Mouse (Mus musculus) cerebellum, adult 11 months (tissue): ENCODE measurements around the gene Glb1.

ENCODE experiments used
- DNase-seq: peaks from one replicate; pipeline ENCODE4 v3.0.0; 2022

Glb1 gene

DNA sequence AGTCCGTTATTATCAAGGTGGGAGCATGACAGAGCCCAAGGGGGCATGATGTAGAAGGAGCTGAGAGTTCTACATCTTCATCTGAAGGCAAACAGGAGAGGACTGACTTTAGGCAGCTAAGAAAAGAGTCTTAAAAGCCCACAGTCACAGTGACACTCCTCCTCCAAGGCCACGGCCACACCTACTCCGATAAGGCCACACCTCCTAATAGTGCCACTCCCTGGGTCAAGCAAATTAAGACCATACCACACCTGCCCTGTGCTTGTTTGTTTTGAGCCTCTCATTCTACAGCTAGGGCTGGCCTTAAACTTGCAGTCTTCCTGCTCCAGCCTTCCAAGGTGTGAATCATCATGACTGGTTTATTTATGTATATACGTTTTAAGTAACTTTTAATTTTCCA lies 5.6 kb upstream of the Glb1 start:
- DNase-seq: no peak

GRCm38 (mm10) chr9:114399680-114400079 lies 1.2 kb upstream of the Glb1 start:
- DNase-seq: no peak

DNA sequence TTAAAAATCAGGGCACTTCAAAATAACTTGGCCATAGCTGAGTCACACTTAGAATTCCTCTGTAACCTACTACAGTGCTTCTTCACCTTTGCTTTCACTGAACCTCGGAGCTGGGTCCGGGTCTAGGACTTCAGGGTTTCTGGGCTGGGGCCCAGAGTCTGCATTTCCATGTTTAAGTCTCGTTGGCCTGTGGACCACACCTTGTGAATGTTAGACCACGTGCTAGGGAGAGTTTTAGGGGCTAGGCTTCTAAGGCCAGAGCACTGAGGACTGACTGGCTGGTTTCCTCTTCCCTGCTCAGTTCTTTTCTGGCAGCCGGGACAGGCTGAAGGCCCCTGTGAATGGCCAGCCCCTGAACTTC lies 308 bp upstream of the Glb1 start:
- no peak for DNase-seq

DNA sequence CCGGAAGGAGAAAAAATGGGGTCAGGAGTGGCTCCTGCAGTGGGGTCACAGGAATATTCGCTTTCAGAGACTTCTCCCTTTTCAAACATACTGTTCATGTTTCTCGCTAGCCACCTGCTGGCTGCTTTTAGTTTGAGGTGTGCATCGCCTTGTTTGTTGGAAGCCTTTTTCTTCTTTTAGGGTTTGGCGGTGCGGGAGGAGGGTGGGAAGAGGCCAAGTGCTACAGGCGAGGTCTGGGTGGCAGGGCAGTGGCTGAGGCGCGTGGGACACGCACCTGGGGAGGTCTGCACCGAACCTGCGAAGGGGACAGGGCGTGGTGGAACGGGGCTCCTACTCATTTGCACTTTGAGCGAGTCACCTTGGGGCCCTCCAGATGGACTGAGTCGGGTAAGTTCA lies 807 bp downstream of the Glb1 start:
- peak; percentile 22 for DNase-seq

DNA sequence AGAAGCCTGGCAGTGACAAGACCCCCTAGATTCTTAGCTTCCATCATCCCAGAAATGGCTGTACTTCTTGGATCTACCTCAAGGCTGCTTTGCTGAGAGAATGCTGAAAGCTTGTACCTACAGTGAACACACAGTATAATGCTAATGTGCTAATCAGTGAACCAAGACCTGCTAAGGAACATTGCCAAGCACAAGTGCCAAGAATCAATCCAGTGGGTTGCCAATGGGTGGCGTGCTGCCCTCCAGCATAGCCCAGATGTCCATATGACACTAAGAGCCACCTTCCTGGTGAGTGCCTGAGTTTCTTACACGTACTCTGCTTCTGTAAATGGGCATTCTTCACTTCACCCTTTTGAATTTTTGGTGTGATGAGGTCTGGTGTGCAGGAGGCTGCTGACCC lies 6.8 kb downstream of the Glb1 start:
- DNase-seq: no peak

- no peak for DNase-seq
These were observed 9.5 kb downstream of the Glb1 start for GRCm38 (mm10) chr9:114410313-114410862.

DNA sequence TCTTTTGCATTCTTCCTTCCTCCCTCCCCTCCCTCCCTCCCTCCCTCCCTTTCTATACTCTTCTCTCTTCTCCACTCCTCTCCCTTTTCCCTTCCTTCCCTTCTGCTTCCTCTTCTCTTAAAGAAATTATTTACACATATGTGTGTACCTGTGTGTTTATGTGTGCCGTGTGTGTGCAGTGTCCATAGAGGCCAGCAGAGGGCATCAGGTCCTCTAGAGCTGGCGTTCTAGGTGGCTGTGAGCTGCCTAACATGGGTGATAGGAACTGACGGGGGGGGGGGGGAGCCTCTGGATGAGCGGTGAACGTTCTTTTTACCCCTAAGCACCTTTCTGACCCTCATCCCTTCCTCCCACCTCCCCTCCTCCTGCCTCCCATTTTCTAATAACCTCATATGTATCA lies 10.4 kb downstream of the Glb1 start:
- no peak for DNase-seq

DNA sequence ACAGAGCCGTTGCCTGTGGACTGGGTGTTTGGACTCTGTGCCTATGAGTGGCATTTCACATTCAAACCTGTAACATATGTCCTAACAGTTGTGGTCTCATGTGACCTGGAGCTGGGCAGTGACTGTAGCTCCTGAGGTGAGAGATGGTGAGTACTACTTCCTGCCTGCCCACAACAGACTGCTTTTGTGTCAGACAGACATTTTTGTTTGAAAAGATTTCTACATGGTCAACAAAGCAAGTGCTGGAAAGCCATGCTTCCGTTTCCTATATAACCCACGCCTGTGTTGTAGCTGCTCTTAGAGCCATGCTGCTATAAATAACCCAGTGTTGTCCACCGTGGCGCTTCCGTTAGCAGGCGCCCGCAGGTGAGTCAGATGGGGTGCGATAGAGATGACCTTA lies 11.5 kb downstream of the Glb1 start:
- DNase-seq: no peak

- no peak for DNase-seq
These were observed 13.0 kb downstream of the Glb1 start for GRCm38 (mm10) chr9:114413866-114414265.

- DNase-seq: peak; percentile 18
These were observed 14.8 kb downstream of the Glb1 start for GRCm38 (mm10) chr9:114415701-114416100.

GRCm38 (mm10) chr9:114416646-114417517 lies 16.0 kb downstream of the Glb1 start:
- no peak for DNase-seq

DNA sequence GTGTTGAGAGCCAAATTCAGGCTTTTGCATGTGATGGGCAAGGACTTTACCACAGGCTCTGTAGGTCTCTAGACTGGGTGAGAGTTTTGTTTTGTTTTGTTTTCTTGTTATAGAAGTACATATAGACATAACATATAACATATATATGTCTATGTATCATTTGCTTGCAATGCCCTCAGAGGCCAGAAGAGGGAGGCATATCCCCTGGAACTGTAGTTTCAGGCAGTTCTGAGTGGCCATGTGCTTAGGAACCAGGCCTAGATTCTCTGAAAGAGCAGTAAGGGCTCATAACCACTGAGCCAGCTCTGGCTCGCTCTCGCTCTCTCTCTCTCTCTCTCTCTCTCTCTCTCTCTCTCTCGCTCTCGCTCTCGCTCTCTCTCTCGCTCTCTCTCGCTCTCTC lies 17.3 kb downstream of the Glb1 start:
- DNase-seq: no peak

- DNase-seq: no peak
These were observed 19.6 kb downstream of the Glb1 start for GRCm38 (mm10) chr9:114420443-114420842.

- no peak for DNase-seq
These were observed 20.2 kb downstream of the Glb1 start for GRCm38 (mm10) chr9:114421045-114421444.

DNA sequence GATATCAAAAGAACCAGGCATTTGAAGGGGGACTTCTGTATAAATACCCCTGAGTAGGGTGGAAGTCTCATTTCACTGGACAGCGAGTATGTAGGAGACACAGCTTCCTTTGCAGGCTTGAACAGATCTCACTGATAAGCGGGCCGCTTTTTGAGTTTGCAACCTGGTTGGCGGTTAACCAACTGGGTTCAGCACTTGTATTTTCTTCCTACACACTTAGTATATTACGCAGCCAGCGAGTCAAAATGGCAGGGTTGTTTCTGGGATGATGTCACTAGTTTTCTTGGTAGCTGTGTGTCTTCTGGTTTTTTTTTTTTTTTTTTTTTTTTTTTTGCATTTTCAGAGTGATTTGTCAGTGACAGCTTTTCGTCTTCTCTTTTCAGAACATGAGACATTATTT lies 20.9 kb downstream of the Glb1 start:
- DNase-seq: no peak

DNA sequence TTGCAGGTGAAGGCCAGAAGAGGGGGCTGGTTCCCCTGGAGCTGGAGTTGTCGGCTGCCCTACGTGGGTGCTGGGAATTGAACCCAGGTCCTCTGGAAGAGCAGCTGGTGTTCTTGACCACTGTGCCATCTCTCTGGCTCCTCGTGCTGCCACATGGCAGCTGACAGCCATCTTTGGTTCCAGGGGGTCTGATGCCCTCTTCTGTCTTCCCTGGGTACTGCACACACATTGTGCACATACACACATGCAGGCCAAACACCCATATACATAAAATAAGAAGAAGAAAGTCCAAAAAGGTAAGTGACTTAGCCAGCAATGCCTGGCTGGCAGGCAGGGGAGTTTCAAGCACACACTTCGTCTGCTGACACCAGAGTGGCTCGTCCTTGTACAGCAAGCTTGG lies 24.7 kb downstream of the Glb1 start:
- DNase-seq: no peak

GRCm38 (mm10) chr9:114426201-114426600 lies 25.3 kb downstream of the Glb1 start:
- no peak for DNase-seq

GRCm38 (mm10) chr9:114427425-114427824 lies 26.5 kb downstream of the Glb1 start:
- DNase-seq: no peak

DNA sequence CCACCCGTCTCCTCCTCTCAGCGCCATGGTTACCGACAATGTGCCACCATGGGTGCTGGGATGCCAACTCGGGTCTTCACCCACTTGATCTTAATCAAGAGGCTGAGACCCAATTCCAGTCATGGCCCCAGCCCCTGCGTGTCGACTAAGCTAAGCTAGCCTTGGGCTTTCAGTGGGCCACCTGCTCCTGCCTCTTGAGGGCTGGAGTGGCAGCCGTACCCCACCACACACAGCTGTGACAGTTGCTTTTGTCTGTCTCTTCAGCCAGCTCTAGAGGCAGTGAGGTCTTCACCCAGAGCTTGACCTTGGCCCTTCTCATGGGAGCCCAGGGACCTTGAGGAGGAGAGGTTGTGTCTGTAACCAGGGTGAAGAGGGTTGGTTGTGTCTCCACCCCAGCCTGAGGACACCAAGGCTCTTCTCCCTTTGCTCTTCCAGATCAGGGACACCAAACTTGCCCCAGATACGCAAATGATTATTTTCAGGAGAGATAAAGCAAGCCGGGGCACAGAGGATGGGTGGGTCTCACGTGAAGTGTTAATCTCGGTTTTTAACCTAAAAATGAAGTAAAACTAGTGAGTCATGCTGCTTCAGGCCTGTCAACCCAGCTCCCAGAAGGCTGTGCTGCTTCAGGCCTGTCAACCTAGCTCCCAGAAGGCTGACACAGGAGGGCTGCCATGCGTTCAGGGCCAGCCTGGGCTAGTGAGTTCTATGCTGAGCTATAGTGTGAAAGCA lies 27.4 kb downstream of the Glb1 start:
- no peak for DNase-seq

GRCm38 (mm10) chr9:114435668-114436067 lies 34.8 kb downstream of the Glb1 start:
- DNase-seq: no peak

- DNase-seq: no peak
These were observed 39.7 kb downstream of the Glb1 start for GRCm38 (mm10) chr9:114440548-114440947.

DNA sequence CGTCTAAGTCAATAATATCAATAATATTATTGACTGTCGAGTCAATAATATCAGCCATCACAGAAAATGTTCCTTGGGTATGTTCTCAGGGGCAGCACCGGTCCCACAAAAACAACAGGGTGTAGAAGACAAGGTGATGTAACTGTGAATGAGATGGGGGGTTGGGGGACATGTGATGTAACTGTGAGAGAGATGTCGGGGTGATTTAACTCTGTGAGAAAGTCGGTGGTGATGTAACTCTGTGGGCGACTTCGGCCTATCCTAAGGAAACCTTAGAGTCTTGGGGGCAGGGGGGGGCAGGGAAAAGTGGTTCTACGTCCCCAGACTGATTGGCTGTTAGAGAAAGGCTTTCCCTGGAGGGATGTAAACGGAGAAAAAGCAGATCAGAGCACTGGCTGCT lies 41.3 kb downstream of the Glb1 start:
- no peak for DNase-seq

- no peak for DNase-seq
These were observed 42.0 kb downstream of the Glb1 start for GRCm38 (mm10) chr9:114442893-114443292.

DNA sequence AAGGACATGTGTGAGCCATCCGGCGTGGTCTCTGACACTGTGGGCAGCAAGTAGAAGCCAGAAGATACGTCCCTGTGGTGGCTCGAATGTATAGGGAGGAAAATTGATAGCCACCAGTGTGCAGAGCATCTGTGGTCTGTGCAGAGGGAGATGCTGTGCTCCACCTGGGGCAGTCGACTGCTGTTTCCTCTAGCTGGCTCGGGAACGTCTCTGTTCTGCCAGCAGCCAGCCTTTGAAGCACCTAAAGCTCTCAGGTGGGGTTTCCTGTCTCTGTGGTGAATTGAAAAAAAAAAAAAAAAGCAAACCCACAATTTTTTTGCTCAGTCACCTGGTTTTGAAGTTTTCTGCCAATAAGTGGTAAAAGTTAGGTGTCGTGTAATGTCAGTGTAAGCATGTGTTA lies 42.5 kb downstream of the Glb1 start:
- no peak for DNase-seq
